Mouse (Mus musculus) testis, adult 2 months (tissue): ENCODE measurements around the gene Kalrn. TPM values are rescaled to one million over a fixed set of nuclear protein-coding genes. Genes with fewer than 3 reads are reported as not detected.
A peak's percentile ranks its signal among the peaks of the same experiment; 100 is the strongest.

ENCODE experiments used
- H3K27ac ChIP-seq: fragments of 200-500 bp; 2 replicates; pipeline ENCODE4 v1.5.1; 2012; ENCODE audit warnings: low read depth, low read length; ENCODE audit not compliant: control insufficient read depth, insufficient read depth
- H3K27me3 ChIP-seq: fragments of 200-500 bp; 2 replicates; pipeline ENCODE4 v1.6.1; 2012; ENCODE audit warnings: mild to moderate bottlenecking, low read length, moderate library complexity; ENCODE audit not compliant: control insufficient read depth, insufficient read depth
- H3K36me3 ChIP-seq: fragments of 200-500 bp; 2 replicates; pipeline ENCODE4 v1.6.1; 2012; ENCODE audit warnings: mild to moderate bottlenecking, low read length; ENCODE audit not compliant: control insufficient read depth, insufficient read depth
- H3K4me1 ChIP-seq: fragments of 200-500 bp; 2 replicates; pipeline ENCODE4 v1.6.1; 2012; ENCODE audit warnings: low read length; ENCODE audit not compliant: control insufficient read depth, insufficient read depth
- H3K4me3 ChIP-seq: fragments of 200-500 bp; 2 replicates; pipeline ENCODE4 v1.5.1; 2012; ENCODE audit warnings: low read depth, mild to moderate bottlenecking, low read length, moderate library complexity, mixed read lengths; ENCODE audit not compliant: control insufficient read depth
- CTCF ChIP-seq: fragments of 200-500 bp; IDR thresholded peaks from 2 replicates; pipeline ENCODE4 v1.5.1; 2012; ENCODE audit warnings: low read depth, mild to moderate bottlenecking, inconsistent platforms, low read length, moderate library complexity; ENCODE audit not compliant: control insufficient read depth, insufficient read depth, insufficient replicate concordance
- POLR2A ChIP-seq: fragments of 200-500 bp; IDR thresholded peaks from 2 replicates; pipeline ENCODE4 v1.6.1; 2012; ENCODE audit warnings: low read depth, mild to moderate bottlenecking, inconsistent platforms, low read length, moderate library complexity; ENCODE audit not compliant: control insufficient read depth
- polyA plus RNA-seq: library from polyadenylated mRNA; depleted of rRNA; stranded (reverse); fragments of >200 nt; gene quantifications from 2 replicates; pipeline ENCODE4 v1.2.3, GENCODE M21; 2012

Kalrn gene
- polyA plus RNA-seq, 1 experiment, result 5.7 TPM

DNA sequence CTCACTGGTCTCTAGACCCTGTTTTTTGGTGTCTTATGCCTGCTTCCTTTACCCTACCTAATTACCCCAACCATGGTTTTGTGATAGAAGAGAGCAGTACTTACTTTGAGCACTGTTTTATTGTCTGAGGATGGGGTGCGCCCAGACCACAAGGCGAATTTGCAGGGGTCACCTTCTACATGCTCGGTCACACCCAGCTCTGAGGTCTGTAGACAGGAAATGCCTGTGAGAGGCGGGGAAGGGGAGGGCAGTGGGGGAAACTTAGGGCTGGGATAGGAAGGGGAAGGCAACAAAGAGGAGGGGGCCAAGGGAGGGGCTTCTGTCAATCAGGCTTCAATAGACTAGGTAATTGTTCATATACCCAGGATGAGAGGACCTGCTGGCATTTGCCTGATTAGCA, 397.7 kb downstream of the Kalrn start:
- Histone ChIP-seq H3K4me3 (no peak overlapping the region), H3K27ac (no peak overlapping the region)
- TF ChIP-seq POLR2A, result no peak
- no peak for TF ChIP-seq CTCF

DNA sequence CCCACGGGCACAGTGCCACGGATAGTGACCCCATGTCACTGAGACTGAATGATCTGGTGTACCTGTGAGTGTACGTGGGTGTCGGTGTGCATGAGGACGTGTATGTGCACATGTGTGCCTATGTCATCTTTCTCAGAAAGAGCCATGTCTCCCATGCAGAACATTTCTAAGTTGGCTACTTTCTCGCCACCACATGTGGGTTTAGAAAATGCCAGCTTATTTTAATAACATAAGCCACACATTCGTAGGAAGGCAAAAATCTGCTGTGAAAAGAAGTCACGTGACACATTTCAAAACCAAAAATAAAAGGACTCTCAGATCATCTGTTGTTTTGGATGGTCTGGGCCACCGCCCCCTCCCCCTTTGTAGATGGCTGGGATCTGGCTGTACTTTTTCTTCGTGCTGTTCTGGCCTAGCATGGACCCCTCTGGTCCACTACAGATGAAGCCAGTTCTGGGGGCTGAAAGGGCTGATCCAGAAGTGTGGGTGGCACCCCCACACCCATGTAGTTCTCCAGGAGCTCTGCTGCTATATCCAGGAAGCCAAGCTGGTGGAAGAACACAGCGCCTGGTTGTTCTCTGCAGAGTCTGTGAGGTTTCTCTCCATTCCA, 400.7 kb downstream of the Kalrn start:
- no peaks in the 10 kb centered on the region for H3K36me3 ChIP-seq
- H3K4me3 ChIP-seq, result no peak overlapping the region
- no peak for TF ChIP-seq CTCF
- TF ChIP-seq POLR2A, result no peak
- H3K27ac ChIP-seq, result no peak overlapping the region
- no peaks in the 10 kb centered on the region for H3K4me1 ChIP-seq
- no peaks in the 10 kb centered on the region for H3K27me3 ChIP-seq

More for the DNA sequence above, 397.7 kb downstream of the Kalrn start:
- Histone ChIP-seq H3K36me3 (no peaks in the 10 kb centered on the region), H3K27me3 (no peaks in the 10 kb centered on the region), H3K4me1 (no peaks in the 10 kb centered on the region)

DNA sequence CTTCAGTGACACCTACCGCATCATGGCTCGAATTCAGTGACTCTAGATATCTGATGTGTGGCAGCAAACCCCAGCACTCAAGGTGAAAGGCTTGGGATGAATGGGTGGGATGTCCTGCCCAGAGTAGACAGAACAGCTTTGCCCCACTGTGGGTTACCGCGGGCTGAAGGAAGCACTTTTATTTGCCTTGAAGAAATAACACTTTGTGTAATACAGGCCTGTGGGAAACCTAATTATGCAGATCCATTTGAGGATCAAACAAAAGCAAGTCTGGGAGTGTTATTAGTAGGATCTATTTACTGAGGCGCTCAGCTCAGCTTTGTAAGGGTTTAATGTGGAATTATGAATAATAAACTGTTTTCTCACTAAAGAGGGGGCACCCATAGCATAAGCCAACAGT, 406.3 kb downstream of the Kalrn start:
- TF ChIP-seq CTCF (no peak), POLR2A (no peak)
- H3K27ac ChIP-seq, result no peak overlapping the region
- no peaks in the 10 kb centered on the region for H3K4me1 ChIP-seq
- no peaks in the 10 kb centered on the region for H3K27me3 ChIP-seq
- H3K36me3 ChIP-seq, result no peaks in the 10 kb centered on the region
- no peak overlapping the region for H3K4me3 ChIP-seq

DNA sequence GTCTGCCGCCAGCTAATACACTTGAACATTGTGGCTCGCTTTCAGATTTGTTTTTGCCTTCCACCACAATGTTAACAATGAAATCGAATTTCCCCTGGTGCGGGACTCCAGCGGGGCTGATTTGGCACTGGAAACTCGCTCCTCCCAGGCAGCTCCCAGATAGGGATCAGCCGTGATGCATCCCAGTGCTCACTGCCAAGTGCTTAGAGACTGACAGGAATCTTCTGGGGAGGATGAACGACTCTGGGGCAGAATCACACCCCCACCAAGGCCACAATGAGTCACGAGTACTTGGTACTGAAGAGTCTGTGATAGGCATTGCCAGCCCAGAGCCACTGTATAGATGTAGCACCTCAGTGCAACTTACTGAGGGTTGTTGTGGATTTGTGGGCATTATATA, 410.2 kb downstream of the Kalrn start:
- Histone ChIP-seq H3K27ac (peak overlapping the region; percentile 12; the same call in 1 of the 2 replicates), H3K36me3 (no peaks in the 10 kb centered on the region), H3K27me3 (no peaks in the 10 kb centered on the region), H3K4me1 (no peaks in the 10 kb centered on the region), H3K4me3 (peak overlapping the region; percentile 7)
- TF ChIP-seq CTCF, result no peak
- TF ChIP-seq POLR2A, result no peak

DNA sequence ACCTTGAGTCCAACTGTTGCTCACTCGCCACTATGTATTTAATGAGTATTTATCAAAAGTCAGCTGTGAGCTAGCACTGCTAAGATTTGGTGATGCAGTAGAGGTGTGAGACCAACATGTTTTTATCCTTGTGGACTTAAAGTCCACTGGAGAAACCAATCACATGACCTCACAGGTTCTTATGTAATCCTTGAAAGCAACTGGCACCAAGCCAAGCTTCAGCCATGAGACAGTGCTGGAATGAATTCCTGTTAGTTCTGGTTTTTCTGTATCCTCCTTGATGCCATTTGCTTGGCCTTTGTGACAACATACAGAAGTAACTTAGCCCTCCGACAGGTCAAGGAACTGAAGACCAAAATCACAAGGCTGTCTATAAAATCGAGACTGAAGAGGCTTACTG, 413.8 kb downstream of the Kalrn start:
- H3K27me3 ChIP-seq, result no peaks in the 10 kb centered on the region
- H3K4me3 ChIP-seq, result no peak overlapping the region
- TF ChIP-seq POLR2A (no peak), CTCF (no peak)
- H3K4me1 ChIP-seq, result no peaks in the 10 kb centered on the region
- H3K36me3 ChIP-seq, result no peaks in the 10 kb centered on the region
- no peak overlapping the region for H3K27ac ChIP-seq

DNA sequence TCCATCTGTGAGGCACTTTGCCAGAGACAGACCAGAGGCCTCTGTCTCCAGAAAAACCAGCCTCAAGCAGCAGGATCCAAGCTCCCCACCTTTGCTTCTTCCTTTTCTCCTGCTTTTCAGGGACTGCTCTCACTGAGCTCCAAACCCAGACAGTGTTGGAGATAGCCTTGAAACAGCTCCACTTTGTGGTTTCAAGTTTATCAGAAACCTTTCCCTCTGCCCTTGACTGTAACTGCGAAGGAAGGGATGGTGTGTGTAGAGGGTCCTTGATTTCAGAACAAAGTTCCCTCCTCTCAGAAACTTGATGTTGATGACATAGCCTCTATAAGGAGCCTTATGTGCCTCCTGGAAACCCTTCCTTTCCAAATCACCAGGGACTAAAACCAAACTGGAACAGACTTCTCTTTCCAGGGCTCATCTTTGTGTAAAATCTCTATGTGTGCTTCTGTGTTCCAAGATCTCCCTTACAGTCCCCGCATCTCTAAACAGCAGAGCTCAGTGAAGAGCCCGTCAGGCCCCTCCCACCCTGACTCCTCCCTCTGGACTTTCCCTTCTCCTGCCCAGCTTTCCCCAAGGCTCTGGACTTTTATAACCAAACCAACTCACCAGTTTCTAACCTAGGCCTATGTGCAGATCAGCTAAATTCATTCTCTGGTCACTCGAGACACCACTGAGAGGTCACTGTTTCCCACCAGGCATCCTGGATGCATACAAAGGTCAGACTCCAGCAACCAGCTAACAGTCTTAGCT, 415.8 kb downstream of the Kalrn start:
- TF ChIP-seq CTCF (no peak), POLR2A (no peak)
- H3K27me3 ChIP-seq, result no peaks in the 10 kb centered on the region
- H3K27ac ChIP-seq, result 0 out of 2 replicates have a peak overlapping the region, but pooled peaks have one; percentile 21
- H3K36me3 ChIP-seq, result no peaks in the 10 kb centered on the region
- H3K4me1 ChIP-seq, result no peaks in the 10 kb centered on the region
- no peak overlapping the region for H3K4me3 ChIP-seq

DNA sequence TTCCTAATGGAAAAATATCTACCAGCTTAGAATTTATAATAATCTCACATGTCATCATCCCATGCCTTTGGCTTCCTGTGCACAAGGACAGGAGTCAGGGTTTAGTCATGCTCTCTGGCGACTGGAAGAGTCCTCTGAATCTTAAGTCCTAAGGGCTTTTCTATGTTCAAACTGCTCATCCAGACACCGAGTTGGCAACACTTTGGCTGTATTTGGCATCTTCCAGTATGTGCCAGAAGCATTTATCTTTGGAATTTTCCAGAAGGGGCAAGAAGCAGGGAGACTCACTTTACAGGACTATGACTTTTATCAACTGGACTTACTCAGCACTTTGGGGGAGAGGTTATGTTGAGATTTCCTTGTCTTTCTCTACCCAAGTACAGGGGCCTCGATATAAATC, 417.6 kb downstream of the Kalrn start:
- H3K36me3 ChIP-seq, result no peaks in the 10 kb centered on the region
- H3K27ac ChIP-seq, result no peak overlapping the region
- no peaks in the 10 kb centered on the region for H3K27me3 ChIP-seq
- no peak overlapping the region for H3K4me3 ChIP-seq
- no peaks in the 10 kb centered on the region for H3K4me1 ChIP-seq
- TF ChIP-seq POLR2A, result no peak
- TF ChIP-seq CTCF, result no peak

DNA sequence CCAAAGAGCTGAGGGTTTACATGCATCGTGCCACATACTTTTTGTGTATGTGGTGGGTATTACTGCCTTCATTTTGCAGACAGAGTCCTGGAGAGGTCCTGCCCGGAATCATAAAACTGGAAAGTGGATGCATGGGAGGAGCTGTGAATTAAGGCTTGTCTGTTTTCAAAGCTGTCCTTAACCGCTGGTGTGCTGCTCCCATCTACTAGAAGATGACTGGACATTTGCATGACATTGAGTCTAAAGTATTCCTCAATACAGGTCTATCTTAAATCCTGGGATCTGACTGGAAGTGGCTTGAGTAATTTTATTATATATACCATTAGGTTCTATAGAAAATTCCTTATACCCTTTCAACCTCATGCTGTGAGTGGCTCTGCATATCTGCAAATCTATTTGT, 418.4 kb downstream of the Kalrn start:
- Histone ChIP-seq H3K36me3 (no peaks in the 10 kb centered on the region), H3K27ac (no peak overlapping the region), H3K27me3 (no peaks in the 10 kb centered on the region), H3K4me1 (no peaks in the 10 kb centered on the region), H3K4me3 (no peak overlapping the region)
- TF ChIP-seq CTCF, result no peak
- TF ChIP-seq POLR2A, result no peak
